Mouse (Mus musculus) limb, embryonic 14.5 days (tissue): ENCODE measurements around the gene Repin1. TPM values are rescaled to one million over a fixed set of nuclear protein-coding genes. Genes with fewer than 3 reads are reported as not detected.
A peak's percentile ranks its signal among the peaks of the same experiment; 100 is the strongest.

ENCODE experiments used
- ATAC-seq: fragments of 200-750 bp; cut with Nextera tagmentation; 2 replicates; pipeline ENCODE4 v1.8.0; 2017; ENCODE audit warnings: low read depth, moderate number of reproducible peaks, moderate TSS enrichment; ENCODE audit not compliant: low FRiP score
- DNase-seq: peaks from one replicate; pipeline ENCODE4 v3.0.0-alpha.2; 2015; ENCODE audit warnings: low spot score
- H3K27ac ChIP-seq: fragments of 300-500 bp; sonication (generic); replicated peaks from 2 replicates; pipeline ENCODE4 v1.5.1; 2014; ENCODE audit warnings: low read depth, mild to moderate bottlenecking, low read length, moderate library complexity, mixed read lengths
- H3K27me3 ChIP-seq: fragments of 300-500 bp; sonication (generic); 2 replicates; pipeline ENCODE4 v1.6.1; 2014; ENCODE audit warnings: low read length, mixed read lengths; ENCODE audit not compliant: control insufficient read depth, insufficient read depth
- H3K36me3 ChIP-seq: fragments of 300-500 bp; sonication (generic); 2 replicates; pipeline ENCODE4 v1.6.1; 2014; ENCODE audit warnings: mild to moderate bottlenecking, low read length, moderate library complexity, mixed read lengths; ENCODE audit not compliant: control insufficient read depth, insufficient read depth
- H3K4me1 ChIP-seq: fragments of 300-500 bp; sonication (generic); 2 replicates; pipeline ENCODE4 v1.6.1; 2014; ENCODE audit warnings: antibody characterized with exemption, low read length, mixed read lengths; ENCODE audit not compliant: control insufficient read depth, insufficient read depth
- H3K4me2 ChIP-seq: fragments of 300-500 bp; sonication (generic); replicated peaks from 2 replicates; pipeline ENCODE4 v1.6.1; 2014; ENCODE audit warnings: low read depth, mild to moderate bottlenecking, low read length, moderate library complexity; ENCODE audit not compliant: severe bottlenecking
- H3K4me3 ChIP-seq: fragments of 300-500 bp; sonication (generic); replicated peaks from 2 replicates; pipeline ENCODE4 v1.5.1; 2014; ENCODE audit warnings: low read length
- H3K9ac ChIP-seq: fragments of 300-500 bp; sonication (generic); 2 replicates; pipeline ENCODE4 v1.6.1; 2014; ENCODE audit warnings: mild to moderate bottlenecking, low read depth, low read length, moderate library complexity; ENCODE audit not compliant: severe bottlenecking
- H3K9me3 ChIP-seq: fragments of 300-500 bp; sonication (generic); 2 replicates; pipeline ENCODE4 v1.6.1; 2016; ENCODE audit warnings: low read length; ENCODE audit not compliant: control insufficient read depth
- POLR2A ChIP-seq: fragments of 200-500 bp; IDR thresholded peaks from 2 replicates; pipeline ENCODE4 v1.8.0; 2012; ENCODE audit warnings: inconsistent platforms, mild to moderate bottlenecking, moderate library complexity, borderline replicate concordance; ENCODE audit not compliant: insufficient read depth, insufficient read length; ENCODE audit errors: extremely low read depth
- whole genome bisulfite sequencing: fragments of 180-500 bp; shearing (Covaris S2); extraction: QIAGEN DNeasy Blood & Tissue Kit; methylation state at CpG from one replicate; pipeline ENCODE4 v1.1.7; 2014; 5-methylcytosine and 5-hydroxymethylcytosine counted together
- polyA plus RNA-seq, 2 experiments: library from polyadenylated mRNA; depleted of rRNA in 1 of 2; stranded (reverse) in 1 of 2; unstranded in 1 of 2; fragments of >200 nt; fragmentation: Nextera tagmentation in 1 of 2; extraction: Ambion mirVana in 1 of 2; gene quantifications; 2 replicates each; pipeline versions ENCODE4 v1.2.1 to v1.2.3; 2012 to 2014

The Repin1 gene
- polyA plus RNA-seq, 2 experiments: 23.3 to 35.2 TPM

DNA sequence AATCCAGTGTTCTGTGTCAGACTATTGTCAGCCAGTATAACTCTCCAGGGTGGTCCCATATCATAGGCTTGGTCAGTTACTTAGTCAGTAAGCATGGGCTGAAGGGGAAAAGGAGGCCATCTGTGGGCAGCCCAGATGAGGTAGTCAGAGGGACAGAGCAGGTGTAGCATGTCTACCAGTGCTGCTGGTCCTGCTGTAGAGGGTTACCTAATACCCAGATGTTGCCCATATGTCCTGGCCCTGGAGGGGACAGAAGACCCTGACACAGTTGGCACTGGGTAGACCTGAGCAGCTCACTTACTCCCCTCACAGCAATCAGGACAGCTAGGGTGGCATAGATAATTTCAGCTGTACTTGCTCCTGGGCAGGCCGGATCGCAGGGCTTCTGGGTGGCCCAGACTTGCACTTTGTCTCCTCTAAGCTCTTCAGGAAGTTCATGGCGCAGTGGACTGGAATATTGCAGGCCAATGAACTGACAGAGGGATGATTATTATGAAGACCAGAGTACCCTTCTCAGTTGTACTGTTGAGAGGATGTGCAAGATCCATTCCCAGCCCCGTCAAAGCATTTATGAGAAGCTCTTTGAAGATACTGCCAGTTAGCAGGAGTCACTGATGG is 27.9 kb upstream of the Repin1 start:
- 75% methylated on average over 4 of the region's 4 CpGs for WGBS
- H3K27ac ChIP-seq: 0 out of 2 replicates have a peak overlapping the region, but pooled peaks have one; percentile 14
- H3K36me3 ChIP-seq: peaks cover 12% of the 10 kb centered on the region; the same call in 1 of the 2 replicates
- no peaks in the 10 kb centered on the region for H3K9me3 ChIP-seq
- no peaks in the 10 kb centered on the region for H3K27me3 ChIP-seq
- peak; percentile 24; the same call in 1 of the 2 replicates for ATAC-seq
- TF ChIP-seq POLR2A: no peak
- no peak overlapping the region for H3K9ac ChIP-seq
- peaks cover 19% of the 10 kb centered on the region for H3K4me1 ChIP-seq
- H3K4me3 ChIP-seq: no peak overlapping the region
- no peak for DNase-seq
- H3K4me2 ChIP-seq: no peak overlapping the region

- Histone ChIP-seq H3K9ac (no peak overlapping the region), H3K27ac (peak overlapping the region; percentile 14; the same call in 1 of the 2 replicates)
Measured at GRCm38 (mm10) chr6:48566312-48566711, 27.4 kb upstream of the Repin1 start.

DNA sequence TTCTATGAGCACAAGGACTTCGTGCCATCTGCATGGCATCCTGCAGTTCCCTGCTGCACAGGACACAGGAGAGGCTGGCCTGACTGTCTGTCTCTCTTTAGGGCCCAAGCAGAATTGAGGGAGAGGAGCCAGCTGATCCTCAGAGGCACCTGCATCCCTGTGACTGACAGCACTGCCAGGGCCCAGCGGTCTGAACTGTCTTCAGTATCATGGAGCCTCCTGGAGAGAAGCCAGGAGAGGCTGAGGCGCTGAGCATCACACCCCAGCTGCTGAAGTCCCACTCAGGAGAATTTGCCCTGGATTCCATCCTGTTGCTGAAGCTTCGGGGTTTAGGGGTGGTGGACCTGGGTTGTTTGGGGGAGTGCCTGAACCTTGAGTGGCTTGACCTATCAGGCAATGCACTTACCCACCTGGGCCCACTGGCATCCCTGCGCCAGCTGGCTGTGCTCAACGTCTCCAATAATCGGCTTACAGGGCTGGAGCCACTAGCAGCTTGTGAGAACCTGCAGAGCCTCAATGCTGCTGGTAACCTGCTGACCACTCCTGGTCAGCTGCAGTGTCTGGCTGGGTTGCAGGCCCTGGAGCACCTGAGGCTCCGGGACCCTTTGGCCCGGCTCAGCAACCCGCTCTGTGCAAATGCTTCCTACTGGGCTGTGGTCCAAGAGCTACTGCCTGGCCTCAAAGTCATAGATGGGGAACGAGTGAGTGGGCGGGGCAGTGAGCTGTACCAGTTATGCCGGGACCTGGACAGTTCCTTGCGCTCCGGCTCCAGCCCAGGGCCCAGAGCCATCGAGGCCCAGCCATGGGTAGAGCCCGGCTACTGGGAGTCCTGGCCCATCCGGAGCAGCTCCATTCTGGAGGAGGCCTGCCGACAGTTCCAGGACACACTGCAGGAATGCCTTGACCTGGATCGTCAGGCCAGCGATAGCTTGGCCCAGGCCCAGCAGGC is 25.4 kb upstream of the Repin1 start:
- H3K27me3 ChIP-seq: no peaks in the 10 kb centered on the region
- no peak overlapping the region for H3K9ac ChIP-seq
- no peaks in the 10 kb centered on the region for H3K9me3 ChIP-seq
- H3K27ac ChIP-seq: no peak overlapping the region
- no peak for DNase-seq
- H3K4me1 ChIP-seq: peaks cover 22% of the 10 kb centered on the region
- peaks cover 12% of the 10 kb centered on the region; the same call in 1 of the 2 replicates for H3K36me3 ChIP-seq
- no peak overlapping the region for H3K4me3 ChIP-seq
- 80% methylated on average over 21 of the region's 21 CpGs for WGBS
- no peak for ATAC-seq
- no peak overlapping the region for H3K4me2 ChIP-seq
- no peak for TF ChIP-seq POLR2A

More at GRCm38 (mm10) chr6:48566312-48566711, 27.4 kb upstream of the Repin1 start:
- H3K27me3 ChIP-seq: no peaks in the 10 kb centered on the region
- 23% methylated on average over 5 of the region's 5 CpGs for WGBS
- ATAC-seq: peak; percentile 72
- TF ChIP-seq POLR2A: no peak
- peaks cover 12% of the 10 kb centered on the region; the same call in 1 of the 2 replicates for H3K36me3 ChIP-seq
- peak; percentile 63 for DNase-seq
- H3K4me2 ChIP-seq: no peak overlapping the region
- peaks cover 19% of the 10 kb centered on the region for H3K4me1 ChIP-seq
- no peaks in the 10 kb centered on the region for H3K9me3 ChIP-seq
- no peak overlapping the region for H3K4me3 ChIP-seq

GRCm38 (mm10) chr6:48569065-48569807 is 24.4 kb upstream of the Repin1 start:
- Histone ChIP-seq H3K4me1 (peaks cover 22% of the 10 kb centered on the region), H3K9me3 (no peaks in the 10 kb centered on the region), H3K36me3 (peaks cover 10% of the 10 kb centered on the region; the same call in 1 of the 2 replicates), H3K4me3 (no peak overlapping the region), H3K27ac (no peak overlapping the region), H3K9ac (no peak overlapping the region), H3K27me3 (no peaks in the 10 kb centered on the region), H3K4me2 (no peak overlapping the region)
- TF ChIP-seq POLR2A: no peak
- DNase-seq (no peak), ATAC-seq (no peak)
- 82% methylated on average over 7 of the region's 8 CpGs for WGBS

GRCm38 (mm10) chr6:48572014-48572413 is 21.7 kb upstream of the Repin1 start:
- WGBS: 91% methylated on average over 5 of the region's 5 CpGs
- no peak for TF ChIP-seq POLR2A
- Histone ChIP-seq H3K27ac (0 out of 2 replicates have a peak overlapping the region, but pooled peaks have one; percentile 43), H3K4me1 (peaks cover 9% of the 10 kb centered on the region), H3K4me2 (no peak overlapping the region), H3K9ac (no peak overlapping the region), H3K27me3 (no peaks in the 10 kb centered on the region), H3K36me3 (0 out of 2 replicates have a peak, but pooled peaks cover 2% of the 10 kb centered on the region), H3K4me3 (no peak overlapping the region), H3K9me3 (no peaks in the 10 kb centered on the region)
- ATAC-seq (no peak), DNase-seq (no peak)
